Mouse (Mus musculus): ENCODE data around the gene Jup.

Jup gene

DNA sequence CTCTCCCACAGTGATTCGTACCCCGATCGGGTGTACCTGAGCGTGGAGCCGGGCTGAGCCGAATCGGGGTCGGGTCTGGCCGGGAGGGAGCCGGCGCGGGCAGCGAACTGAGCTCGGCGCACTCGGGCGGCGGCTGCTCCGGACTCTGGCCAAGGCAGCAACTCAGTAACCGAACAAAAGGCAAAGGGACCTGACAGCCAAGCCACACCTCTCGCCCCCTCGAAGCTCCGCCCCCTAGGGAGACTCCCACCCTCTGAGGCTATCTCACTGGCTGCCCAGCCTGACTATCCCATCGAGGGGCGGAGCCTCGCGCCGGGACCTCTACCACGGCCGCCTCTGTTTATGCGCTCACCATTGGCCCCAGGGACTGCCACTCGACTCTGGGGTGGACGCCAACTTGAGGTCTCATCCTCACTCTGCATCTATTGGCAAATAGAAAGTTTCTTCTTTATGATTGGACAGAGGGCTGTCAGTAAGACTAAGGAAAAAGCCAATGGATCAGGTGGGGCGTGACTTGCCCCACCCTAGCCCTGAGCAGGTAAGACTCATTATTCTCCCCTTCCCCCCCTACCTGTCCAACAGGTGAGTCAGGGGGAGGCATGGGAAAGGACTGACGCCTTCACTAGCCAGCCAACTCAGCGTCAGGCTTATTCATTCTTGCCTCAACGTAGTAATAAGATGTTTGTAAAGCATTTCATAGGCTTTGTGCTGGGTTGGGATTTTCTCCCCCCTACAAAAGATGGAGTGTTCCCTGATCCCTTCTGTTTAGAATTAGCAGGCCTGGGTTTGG is at the start of gene Jup:
Jup (minus strand) TSS at position 164 of the 790 bp plus-strand sequence.
- peak; percentile 100 for DNase-seq (ENCODE audit: low read depth, low spot score)

DNA sequence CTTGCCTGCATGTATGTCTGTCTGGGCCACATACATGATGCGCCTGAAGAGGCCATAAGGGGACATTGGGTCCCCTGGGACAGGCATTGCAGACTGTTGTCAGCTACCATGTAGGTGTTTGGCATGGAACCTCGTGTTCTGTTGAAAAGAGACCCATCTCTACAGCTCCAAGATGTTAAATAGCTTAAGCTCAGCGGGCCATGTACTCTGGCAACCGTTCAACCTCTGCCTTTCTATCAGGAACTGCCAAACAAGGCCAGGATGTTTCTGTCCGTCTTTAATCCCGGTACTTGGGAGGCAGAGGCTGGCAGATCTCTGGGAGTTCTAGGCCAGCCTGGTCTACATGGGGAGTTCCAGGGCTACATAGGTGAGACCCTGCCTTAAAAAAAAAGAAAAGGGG is 45.1 kb upstream of the Jup start:
- DNase-seq (ENCODE audit: low read depth, low spot score) = no peak

- no peak for DNase-seq (ENCODE audit: low read depth, low spot score)
Measured at GRCm38 (mm10) chr11:100441797-100442196, 44.2 kb upstream of the Jup start, which contains the start of the genes Nt5c3b and Klhl10. Gene Nt5c3b, minus strand, starts transcription at chr11:100441808. Gene Klhl10, plus strand, starts transcription at chr11:100441917.

DNA sequence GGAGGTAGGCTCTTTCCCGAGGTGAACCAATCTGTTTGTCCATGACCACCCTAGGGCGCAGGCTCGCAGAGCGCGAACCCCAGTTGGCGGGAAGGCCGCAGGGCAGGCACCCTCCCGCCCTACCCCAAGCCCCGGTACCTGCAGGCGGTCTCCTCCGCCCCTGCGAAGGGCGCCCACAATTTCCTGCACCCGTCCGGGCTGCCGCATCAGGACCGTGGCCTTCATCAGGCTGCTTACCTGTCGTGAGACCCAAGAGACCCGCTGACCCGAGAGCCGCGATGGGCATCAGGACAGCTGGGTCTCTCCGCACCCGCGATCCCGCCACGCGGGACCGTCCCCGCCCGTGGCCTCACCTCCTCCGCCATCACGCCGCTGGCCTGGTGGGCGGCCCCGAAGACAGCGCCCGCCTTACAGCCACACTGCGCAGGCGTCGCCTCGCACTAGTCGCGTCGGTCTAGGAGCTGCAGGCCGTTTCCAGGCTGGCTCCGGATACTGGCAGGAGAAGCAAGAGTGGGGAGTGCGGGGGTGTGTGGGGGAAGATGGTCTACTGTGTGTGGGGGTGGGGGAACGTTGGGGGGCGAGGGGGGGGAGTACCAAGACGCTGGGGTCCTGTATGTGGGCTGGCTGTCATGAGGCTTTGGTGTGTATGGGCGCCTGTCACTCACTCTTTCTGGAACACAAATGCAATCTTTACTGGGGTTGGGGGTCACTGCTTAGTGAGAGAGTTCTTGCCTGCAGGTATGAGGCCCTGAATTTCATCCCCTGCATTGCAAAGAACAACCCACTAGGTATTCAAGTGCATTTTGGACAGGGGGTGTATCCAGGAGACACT is 43.3 kb upstream of the Jup start:
- DNase-seq (ENCODE audit: low read depth, low spot score) = peak; percentile 79

GRCm38 (mm10) chr11:100437901-100438300 is 40.3 kb upstream of the Jup start:
- DNase-seq (ENCODE audit: low read depth, low spot score) = no peak

- DNase-seq (ENCODE audit: low read depth, low spot score) = peak; percentile 65
Measured at GRCm38 (mm10) chr11:100435678-100436246, 38.2 kb upstream of the Jup start.

DNA sequence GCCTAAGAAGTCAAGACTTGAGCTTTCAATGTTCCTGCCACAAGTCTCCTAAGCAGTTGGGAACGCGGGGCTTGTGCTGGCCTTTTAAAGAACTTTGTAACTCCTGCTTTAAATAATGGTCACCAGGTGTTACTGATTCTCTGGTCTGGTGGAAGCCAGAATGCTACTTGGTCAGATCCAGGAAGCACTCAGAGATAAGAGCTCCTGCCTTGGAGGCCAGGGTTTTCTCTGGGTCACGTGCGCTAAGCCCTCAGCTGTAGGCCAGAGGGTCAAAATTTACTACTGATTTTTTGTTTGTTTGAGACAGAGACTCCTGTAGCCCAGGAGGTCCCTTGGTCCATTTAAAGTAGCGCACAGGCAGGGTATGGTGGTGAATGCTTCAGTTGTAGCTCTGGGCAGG is 34.4 kb upstream of the Jup start:
- no peak for DNase-seq (ENCODE audit: low read depth, low spot score)

GRCm38 (mm10) chr11:100430052-100430451 is 32.5 kb upstream of the Jup start:
- no peak for DNase-seq (ENCODE audit: low read depth, low spot score)

GRCm38 (mm10) chr11:100428612-100429199 is 31.1 kb upstream of the Jup start:
- DNase-seq (ENCODE audit: low read depth, low spot score) = no peak

GRCm38 (mm10) chr11:100426820-100427219 is 29.3 kb upstream of the Jup start:
- no peak for DNase-seq (ENCODE audit: low read depth, low spot score)

DNA sequence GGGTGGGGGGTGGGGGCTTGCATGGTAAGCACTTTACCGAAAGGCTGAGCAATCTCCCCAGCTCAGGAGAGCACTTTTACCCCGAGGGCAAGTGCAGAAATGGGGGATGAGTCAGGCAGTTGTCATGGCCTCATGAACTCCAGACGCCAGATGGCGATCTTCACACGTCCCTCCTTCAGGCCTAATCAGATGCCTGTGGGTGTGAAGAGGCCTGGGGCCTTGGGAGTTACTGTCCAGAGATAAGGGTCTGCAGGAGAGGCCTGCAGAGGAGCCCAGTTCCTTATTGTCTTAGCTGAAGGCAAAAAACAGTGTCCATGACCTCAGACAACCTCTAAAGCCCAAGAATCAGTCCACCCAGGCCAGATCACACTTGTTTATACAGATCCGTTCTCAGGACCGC is 28.3 kb upstream of the Jup start:
- peak; percentile 92 for DNase-seq (ENCODE audit: low read depth, low spot score)

DNA sequence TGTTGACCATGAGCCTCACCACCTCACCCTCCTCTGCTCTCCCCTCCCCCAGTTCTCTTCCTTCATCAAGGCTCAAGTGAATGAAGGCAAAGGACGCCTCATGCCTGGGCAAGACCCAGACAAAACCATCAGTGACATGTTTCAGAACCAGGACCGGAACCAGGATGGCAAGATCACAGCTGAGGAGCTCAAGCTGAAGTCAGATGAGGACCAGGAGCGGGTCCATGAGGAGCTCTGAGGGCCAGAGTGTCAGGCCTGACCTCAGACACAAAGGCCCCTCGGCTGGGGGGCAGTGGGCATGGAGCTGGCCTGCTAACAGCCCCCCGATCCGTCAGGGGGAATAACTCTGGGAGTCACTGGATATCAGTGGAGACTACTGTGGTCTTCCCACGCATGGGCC is 26.3 kb upstream of the Jup start:
- DNase-seq (ENCODE audit: low read depth, low spot score) = no peak

GRCm38 (mm10) chr11:100421537-100421936 is 24.0 kb upstream of the Jup start:
- DNase-seq (ENCODE audit: low read depth, low spot score) = no peak

DNA sequence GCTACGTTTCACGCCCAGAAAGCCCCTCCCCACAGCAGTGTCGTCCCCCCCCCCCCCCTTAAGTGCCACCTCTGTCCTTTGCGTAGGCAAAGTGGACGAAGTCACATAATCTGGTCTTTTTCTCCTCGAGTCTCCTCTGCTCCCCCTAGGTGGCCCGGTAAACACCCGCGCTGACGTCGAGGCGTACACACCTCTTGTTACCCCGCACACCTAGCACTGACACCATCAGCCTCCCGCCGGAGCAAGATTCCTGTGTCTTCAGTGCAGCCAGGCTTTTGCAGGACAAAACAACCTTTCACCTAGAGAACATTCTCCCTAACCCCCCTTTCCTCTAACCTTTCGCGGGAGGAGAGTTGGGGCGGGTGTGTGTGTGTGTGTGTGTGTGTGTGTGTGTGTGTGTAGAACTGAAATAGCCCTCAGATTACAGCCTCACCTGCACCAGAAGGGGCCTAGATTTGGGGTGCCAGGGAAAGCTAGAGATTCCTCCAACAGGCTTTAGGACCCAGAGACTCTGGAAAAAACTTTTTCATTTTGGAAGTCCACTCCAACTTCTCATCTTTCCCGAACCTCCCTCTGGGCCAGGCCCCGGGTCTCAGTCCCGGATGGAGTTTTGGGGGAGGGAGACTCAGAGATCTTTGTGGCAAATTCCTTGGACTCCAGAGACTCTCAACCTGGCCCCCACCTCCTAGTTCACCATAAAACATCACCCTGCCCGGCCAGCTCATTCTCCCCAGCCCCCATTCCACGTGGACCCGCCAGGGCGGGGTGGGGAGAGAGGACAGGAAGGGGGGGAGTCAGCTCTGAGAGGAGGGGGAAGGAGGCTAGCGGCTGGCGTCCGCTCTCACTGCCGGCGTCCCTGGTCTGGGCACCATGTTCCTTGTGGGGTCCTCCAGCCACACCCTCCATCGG is 17.6 kb upstream of the Jup start, which contains the start of gene Fkbp10:
Fkbp10 (plus strand) TSS at position 784 of the 909 bp plus-strand sequence.
- peak; percentile 67 for DNase-seq (ENCODE audit: low read depth, low spot score)

GRCm38 (mm10) chr11:100414021-100414913 is 16.7 kb upstream of the Jup start, which contains the start of gene P3h4:
Gene P3h4, minus strand, starts transcription at chr11:100414836.
- DNase-seq (ENCODE audit: low read depth, low spot score) = peak; percentile 79

- no peak for DNase-seq (ENCODE audit: low read depth, low spot score)
Measured at GRCm38 (mm10) chr11:100413541-100413940, 16.0 kb upstream of the Jup start.

DNA sequence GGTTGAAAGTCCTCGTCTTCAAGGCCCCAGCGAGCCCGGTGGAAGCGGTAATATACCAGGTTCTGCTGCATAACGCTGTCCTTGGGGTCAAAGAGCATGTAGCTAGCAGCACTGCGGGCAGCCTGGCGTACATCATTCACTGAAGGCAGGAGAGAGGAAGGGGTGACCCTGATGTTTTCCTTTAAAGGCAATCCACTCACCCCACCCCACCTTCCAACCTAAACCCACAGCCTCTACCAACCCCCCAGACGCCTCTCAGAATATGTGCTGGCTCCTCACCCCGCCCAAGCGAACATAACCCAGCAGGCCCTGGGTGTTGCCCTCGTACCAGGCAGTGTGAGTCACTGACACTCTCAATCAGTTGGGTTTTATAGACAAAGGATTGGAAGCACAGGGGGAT is 14.2 kb upstream of the Jup start:
- peak; percentile 89 for DNase-seq (ENCODE audit: low read depth, low spot score)

GRCm38 (mm10) chr11:100409686-100410085 is 12.1 kb upstream of the Jup start:
- no peak for DNase-seq (ENCODE audit: low read depth, low spot score)

GRCm38 (mm10) chr11:100408835-100409462 is 11.4 kb upstream of the Jup start:
- no peak for DNase-seq (ENCODE audit: low read depth, low spot score)

All from R1 (cell line).